Mouse (Mus musculus): ENCODE results near the gene Aff4. TPM values are rescaled to one million over a fixed set of nuclear protein-coding genes. Genes with fewer than 3 reads are reported as not detected.

The Aff4 gene
- polyA plus RNA-seq, 1 experiment from 2014 or later: 47.8 TPM

DNA sequence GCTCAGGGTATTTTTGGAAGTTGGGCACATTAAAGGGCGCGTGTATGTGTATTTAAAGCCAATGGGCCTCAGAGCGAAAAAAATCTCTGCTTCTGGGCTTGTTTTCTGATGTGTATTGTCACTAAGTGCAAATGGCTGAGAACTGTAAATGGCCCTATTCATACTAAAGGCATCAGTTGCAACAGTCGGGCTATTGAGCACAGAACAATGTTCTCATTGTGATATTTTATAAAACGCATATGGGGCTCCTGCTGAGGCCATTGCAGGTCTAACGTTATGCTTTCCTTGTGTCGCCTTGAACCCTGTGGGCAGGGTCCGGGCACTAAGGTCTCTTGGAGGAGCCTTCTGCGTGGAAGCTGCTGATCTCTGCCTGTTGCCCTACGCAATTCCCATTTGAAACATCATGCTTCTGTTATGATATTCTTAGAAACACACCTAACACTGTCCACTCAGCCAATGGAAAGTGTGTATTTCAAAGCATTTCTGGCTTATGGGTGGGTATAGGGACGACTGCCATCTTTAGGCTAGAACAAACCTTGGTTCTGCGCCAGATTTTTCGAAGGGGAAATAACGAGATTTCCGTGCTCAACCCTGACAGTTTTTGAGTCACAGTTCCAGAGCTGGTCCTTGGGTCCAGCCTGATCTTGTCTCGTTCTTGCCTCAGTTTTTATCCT, 118.8 kb downstream of the Aff4 start:
- DNase-seq (ENCODE audit: low spot score): no peak
- no peaks in the 10 kb centered on the region; the same call in 1 of the 2 replicates for H3K9me3 ChIP-seq (ENCODE audit: control insufficient read depth, low read length)
- H3K4me2 ChIP-seq (ENCODE audit: low read depth): peak overlapping the region; percentile 36; the same call in 1 of the 2 replicates
- H3K36me3 ChIP-seq (ENCODE audit: control insufficient read depth, insufficient read depth, low read length): no peaks in the 10 kb centered on the region
- H3K27ac ChIP-seq (ENCODE audit: low read depth, low read length): no peak overlapping the region
- no peak overlapping the region for H3K4me3 ChIP-seq (ENCODE audit: low read depth, low read length)
- H3K27me3 ChIP-seq (ENCODE audit: control insufficient read depth, insufficient read depth, low read length): peaks cover 31% of the 10 kb centered on the region
- H3K9ac ChIP-seq (ENCODE audit: low read length): no peak overlapping the region
- 0 out of 2 replicates have a peak, but pooled peaks have one; percentile 10 for ATAC-seq (ENCODE audit: insufficient read depth, low FRiP score, low TSS enrichment)
- peaks cover 13% of the 10 kb centered on the region for H3K4me1 ChIP-seq (ENCODE audit: control insufficient read depth, insufficient read depth, low read length)
- WGBS: 39% methylated on average over 16 of the region's 16 CpGs

DNA sequence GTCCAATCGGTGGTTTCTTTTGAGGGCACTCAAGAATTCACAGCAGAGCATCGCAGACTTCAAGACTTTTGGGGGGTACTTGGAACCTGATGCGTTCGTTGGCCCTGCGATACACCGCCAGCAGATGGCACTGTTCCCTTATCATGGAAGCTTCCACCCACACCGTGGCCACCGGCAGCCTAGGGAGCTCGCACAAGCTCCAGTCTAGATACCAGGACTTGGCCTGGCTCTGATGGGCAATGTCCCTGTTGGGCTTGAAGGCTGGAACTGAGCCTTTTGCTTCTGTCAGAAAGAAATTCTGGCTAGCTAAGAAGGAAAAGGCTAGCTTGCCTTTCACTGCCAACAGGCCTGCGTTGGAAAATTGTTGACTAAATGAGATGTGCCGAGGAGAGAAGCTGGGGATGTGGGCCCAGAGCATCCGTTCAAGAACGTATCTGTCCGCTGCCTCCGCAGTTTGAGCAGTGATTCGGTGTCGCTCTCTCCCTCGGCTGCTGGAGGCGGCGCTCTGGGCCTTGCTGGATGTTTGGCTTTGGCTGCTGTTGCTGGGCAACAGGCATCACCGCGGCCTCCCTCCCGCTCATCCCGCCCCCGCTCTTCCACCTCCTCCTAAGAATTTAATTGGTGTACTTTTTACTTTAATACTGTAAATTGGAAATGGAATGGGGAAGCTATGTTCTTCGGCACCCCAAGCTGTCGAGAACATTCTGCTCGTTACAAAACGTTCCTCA, 119.5 kb downstream of the Aff4 start, which contains the start of gene Gm9837:
Gene Gm9837 (minus strand): TSS at position 512 of the 728 bp plus-strand sequence.
- Histone ChIP-seq H3K27ac (ENCODE audit: low read depth, low read length) (no peak within 1 kb of the TSS), H3K4me3 (ENCODE audit: low read depth, low read length) (0 out of 2 replicates have a peak within 1 kb of the TSS, but pooled peaks have one; percentile 10), H3K36me3 (ENCODE audit: control insufficient read depth, insufficient read depth, low read length) (no peaks in the 10 kb centered on the region), H3K4me1 (ENCODE audit: control insufficient read depth, insufficient read depth, low read length) (peaks cover 13% of the 10 kb centered on the region), H3K9ac (ENCODE audit: low read length) (peak within 1 kb of the TSS; percentile 5; the same call in 1 of the 2 replicates), H3K27me3 (ENCODE audit: control insufficient read depth, insufficient read depth, low read length) (peaks cover 25% of the 10 kb centered on the region), H3K9me3 (ENCODE audit: control insufficient read depth, low read length) (no peaks in the 10 kb centered on the region), H3K4me2 (ENCODE audit: low read depth) (peak within 1 kb of the TSS; percentile 36)
- peak; percentile 71; the same call in 1 of the 2 replicates for ATAC-seq (ENCODE audit: insufficient read depth, low FRiP score, low TSS enrichment)
- 2% methylated on average over 29 of the region's 29 CpGs for WGBS
- peak; percentile 91 for DNase-seq (ENCODE audit: low spot score)

Small RNAs within 50 kb of the gene (microRNA-seq; reads per million reads assigned to microRNA genes)
- gene Mir6920: not detected

Other genes starting within 250 kb of the Aff4 start
- gene Hspa4, start 50.4 kb upstream of the Aff4 start, polyA plus RNA-seq (2014; fragmentation: Nextera tagmentation; extraction: Ambion mirVana): 109 and 115 TPM in 2 replicates
- gene Zcchc10, start 26.2 kb upstream of the Aff4 start, polyA plus RNA-seq (2014; fragmentation: Nextera tagmentation; extraction: Ambion mirVana): 24.8 and 28.5 TPM in 2 replicates
- gene Leap2, start 72.3 kb downstream of the Aff4 start, polyA plus RNA-seq (2014; fragmentation: Nextera tagmentation; extraction: Ambion mirVana): not detected in 2 replicates
- gene Uqcrq, start 80.0 kb downstream of the Aff4 start, polyA plus RNA-seq (2014; fragmentation: Nextera tagmentation; extraction: Ambion mirVana): 559 and 570 TPM in 2 replicates
- gene Gdf9, start 80.2 kb downstream of the Aff4 start, polyA plus RNA-seq (2014; fragmentation: Nextera tagmentation; extraction: Ambion mirVana): 2.6 and 2.7 TPM in 2 replicates
- gene Gm10447, start 106.3 kb downstream of the Aff4 start, polyA plus RNA-seq (2014; fragmentation: Nextera tagmentation; extraction: Ambion mirVana): not detected in 2 replicates
- 1.5 and 3.1 TPM in 2 replicates for gene Shroom1, start 106.4 kb downstream of the Aff4 start, polyA plus RNA-seq (2014; fragmentation: Nextera tagmentation; extraction: Ambion mirVana)
- not detected in 2 replicates for gene Gm9837, start 119.6 kb downstream of the Aff4 start, polyA plus RNA-seq (2014; fragmentation: Nextera tagmentation; extraction: Ambion mirVana)
- gene Gm9945, start 129.3 kb downstream of the Aff4 start, polyA plus RNA-seq (2014; fragmentation: Nextera tagmentation; extraction: Ambion mirVana): not detected in 2 replicates
- 0.12 and 0.17 TPM in 2 replicates for gene Sowaha, start 129.4 kb downstream of the Aff4 start, polyA plus RNA-seq (2014; fragmentation: Nextera tagmentation; extraction: Ambion mirVana)
- gene Sept8, start 168.4 kb downstream of the Aff4 start, polyA plus RNA-seq (2014; fragmentation: Nextera tagmentation; extraction: Ambion mirVana): 21.5 and 21.8 TPM in 2 replicates
- 95.4 and 108 TPM in 2 replicates for gene Kif3a, start 216.5 kb downstream of the Aff4 start, polyA plus RNA-seq (2014; fragmentation: Nextera tagmentation; extraction: Ambion mirVana)